Mouse (Mus musculus) left cerebral cortex, postnatal 25 days (tissue): ENCODE results near the gene Tubgcp4. TPM values are rescaled to one million over a fixed set of nuclear protein-coding genes. Genes with fewer than 3 reads are reported as not detected.
A peak's percentile ranks its signal among the peaks of the same experiment; 100 is the strongest.
"Not testable (repeated sequence)": the region's sequence is repeated elsewhere in the genome, so short reads cannot be mapped to it uniquely, and the experiment has no call there.

Source experiments
- DNase-seq, 2 experiments: peaks; one replicate each; pipeline ENCODE4 v3.0.0; 2022; ENCODE audit warnings: low spot score in 2 of 2, mixed read lengths in 1 of 2
- intact Hi-C: fragments of 180-260 bp; cut with DNase I; formaldehyde crosslinking; loops from one replicate; pipeline ENCODE4 v1.15.1; 2025
- total RNA-seq, 2 experiments: library from RNA; stranded (reverse); gene quantifications; 2 replicates each; pipeline ENCODE4 v1.2.3; 2021

Tubgcp4 gene
- 10 to 100 TPM; 44.7 to 49.4 TPM for total RNA-seq

DNA sequence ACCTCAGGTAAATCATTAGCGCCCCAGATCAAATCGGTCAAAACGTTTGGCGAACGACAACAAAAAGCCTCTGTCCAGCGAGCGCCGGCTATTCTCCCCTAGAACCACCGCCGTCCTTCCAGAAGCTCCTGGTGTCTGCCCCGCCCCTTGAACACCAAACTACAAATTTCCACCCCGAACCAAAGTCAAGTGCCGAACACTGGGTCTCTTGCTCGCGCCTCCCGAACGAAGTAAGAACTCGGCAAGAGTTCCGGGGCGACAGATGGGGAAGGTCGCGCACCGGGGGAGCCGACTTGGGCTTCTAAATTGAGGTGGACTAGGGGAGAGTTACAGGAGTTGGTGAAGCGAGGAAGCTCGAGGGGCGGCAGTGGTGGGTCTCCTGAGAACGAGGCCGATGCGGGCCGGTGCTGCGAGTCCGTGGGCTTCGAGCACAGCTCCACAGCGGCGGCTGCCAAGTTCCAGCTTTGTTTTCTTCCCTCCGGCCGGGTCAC lies at the start of gene Tubgcp4:
Tubgcp4 (plus strand) TSS at position 174 of the 491 bp plus-strand sequence.
- intact Hi-C loops = loop anchor here (2.0 kb wide), 1 partner anchor 30 kb away; the partner anchor contains the start of genes Adal and Lcmt2
- DNase-seq = no peak

- DNase-seq, intact Hi-C loops: not testable (repeated sequence)
These were observed 44.2 kb upstream of the Tubgcp4 start for GRCm38 (mm10) chr2:121126302-121126701.

DNA sequence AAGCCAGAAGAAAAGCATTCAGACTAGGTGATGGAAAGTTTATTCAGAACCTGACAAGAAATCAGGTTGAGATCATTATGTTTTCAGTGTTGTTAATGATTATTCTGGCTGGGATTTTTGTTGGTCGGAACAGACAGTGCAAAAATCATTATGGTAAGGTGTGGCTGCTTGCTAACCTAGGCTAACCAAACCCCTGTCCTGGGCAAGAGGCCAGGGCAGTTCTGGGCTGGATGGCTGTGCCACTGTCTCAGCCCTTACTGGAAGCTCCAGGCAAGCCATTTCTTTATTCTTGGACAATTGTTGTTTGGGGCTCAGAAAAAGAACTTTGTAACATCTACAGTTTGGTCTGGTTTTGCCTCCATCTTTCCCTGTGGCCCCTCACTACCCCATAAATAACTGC lies 42.9 kb upstream of the Tubgcp4 start:
- intact Hi-C loops = no loop called here
- no peak for DNase-seq

DNA sequence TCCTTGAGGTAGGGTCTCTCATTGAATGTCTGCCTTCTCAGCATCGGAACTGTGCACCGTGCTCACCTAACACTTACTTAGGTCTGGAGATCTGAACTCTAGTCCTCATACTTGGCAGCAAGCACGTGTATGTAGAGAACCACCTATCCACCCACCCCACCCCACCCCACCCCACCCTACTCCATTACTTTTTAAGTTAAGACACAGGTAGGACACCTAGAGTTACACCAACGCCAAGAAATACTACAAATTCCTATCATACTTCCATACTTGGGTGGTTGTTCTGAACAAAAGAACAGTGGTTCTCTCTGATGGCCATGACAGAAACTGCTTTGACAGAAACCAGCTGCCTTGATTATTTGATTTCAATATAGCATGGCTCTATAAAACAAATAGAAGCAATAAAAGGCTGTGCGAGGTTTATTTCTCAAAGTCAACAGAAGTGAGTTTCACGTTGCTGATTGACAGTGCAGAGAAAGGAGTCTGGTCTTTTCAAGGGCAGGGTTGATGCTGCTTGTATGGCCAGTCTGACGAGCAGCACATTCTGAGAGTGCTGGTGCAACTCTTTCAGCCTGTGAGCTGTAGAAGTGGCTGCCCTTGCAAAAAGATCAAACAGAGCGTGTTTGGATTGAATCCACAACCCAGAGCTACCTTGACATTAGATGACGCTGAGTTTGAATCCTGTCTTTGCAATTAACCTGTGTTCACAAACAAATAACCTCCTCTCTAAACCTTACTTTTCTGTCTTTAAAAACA lies 41.4 kb upstream of the Tubgcp4 start:
- DNase-seq = no peak

GRCm38 (mm10) chr2:121132822-121133221 lies 37.6 kb upstream of the Tubgcp4 start:
- intact Hi-C loops = no loop called here
- no peak for DNase-seq

More for the DNA sequence above, 41.4 kb upstream of the Tubgcp4 start:
- intact Hi-C loops = no loop called here

DNA sequence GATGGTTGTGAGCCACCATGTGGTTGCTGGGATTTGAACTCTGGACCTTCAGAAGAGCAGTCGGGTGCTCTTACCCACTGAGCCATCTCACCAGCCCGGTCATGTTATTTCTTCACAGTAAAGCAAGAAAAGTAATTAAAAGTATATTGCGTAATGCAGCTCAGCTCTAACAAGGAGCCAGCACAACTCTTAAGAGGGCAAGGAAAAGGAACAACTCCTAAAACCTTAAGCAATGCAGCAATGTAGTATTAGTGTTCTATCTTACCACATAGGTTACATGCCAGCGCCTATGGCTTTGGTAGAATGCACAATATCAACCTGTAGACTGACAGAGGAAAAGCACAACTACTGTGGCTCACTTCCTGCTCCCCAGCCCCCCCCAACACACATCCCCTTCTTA lies 33.1 kb upstream of the Tubgcp4 start:
- intact Hi-C loops = no loop called here
- DNase-seq = no peak

- no peak for DNase-seq
- intact Hi-C loops = loop anchor here (2.0 kb wide), 1 partner anchor 31 kb away; the partner anchor contains the start of genes Tubgcp4 and Zscan29
These were observed 31.0 kb upstream of the Tubgcp4 start for GRCm38 (mm10) chr2:121139266-121140017.

GRCm38 (mm10) chr2:121140018-121140882 lies 30.2 kb upstream of the Tubgcp4 start, which contains the start of the genes Adal and Lcmt2:
Gene Adal (plus strand): TSS chr2:121140428.
Gene Lcmt2 (minus strand): TSS chr2:121140653.
- peak; percentile 95 to 97 for DNase-seq
- intact Hi-C loops = loop anchor here (2.0 kb wide), 1 partner anchor 31 kb away; the partner anchor contains the start of genes Tubgcp4 and Zscan29

GRCm38 (mm10) chr2:121141216-121142035 lies 29.0 kb upstream of the Tubgcp4 start:
- DNase-seq = no peak
- intact Hi-C loops = loop anchor here (2.0 kb wide), 1 partner anchor 29 kb away; the partner anchor contains the start of genes Tubgcp4 and Zscan29

GRCm38 (mm10) chr2:121142415-121142814 lies 28.0 kb upstream of the Tubgcp4 start:
- intact Hi-C loops = no loop called here
- no peak for DNase-seq

DNA sequence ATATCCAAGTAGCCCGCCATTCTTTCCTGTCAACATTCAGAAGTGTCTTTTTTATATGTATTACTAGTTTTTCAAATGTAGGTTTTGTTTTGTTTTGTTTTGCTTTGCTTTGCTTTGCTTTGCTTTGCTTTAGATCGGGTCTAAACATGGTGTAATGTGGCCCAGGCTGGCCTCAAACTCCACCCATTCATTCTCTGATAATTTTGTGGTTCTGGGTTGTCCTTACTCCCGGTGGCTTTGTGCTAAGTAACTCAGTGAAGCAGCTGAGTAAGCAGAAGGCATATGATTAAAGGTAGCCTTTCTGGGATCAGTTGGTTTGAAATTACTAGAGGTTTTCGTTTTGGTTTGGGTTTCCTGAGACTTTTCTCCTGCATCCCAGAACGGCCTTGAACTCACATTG lies 20.8 kb upstream of the Tubgcp4 start:
- DNase-seq = no peak
- intact Hi-C loops = loop anchor here (10.0 kb wide), 1 partner anchor 255 kb away; no protein-coding TSS in a partner anchor

DNA sequence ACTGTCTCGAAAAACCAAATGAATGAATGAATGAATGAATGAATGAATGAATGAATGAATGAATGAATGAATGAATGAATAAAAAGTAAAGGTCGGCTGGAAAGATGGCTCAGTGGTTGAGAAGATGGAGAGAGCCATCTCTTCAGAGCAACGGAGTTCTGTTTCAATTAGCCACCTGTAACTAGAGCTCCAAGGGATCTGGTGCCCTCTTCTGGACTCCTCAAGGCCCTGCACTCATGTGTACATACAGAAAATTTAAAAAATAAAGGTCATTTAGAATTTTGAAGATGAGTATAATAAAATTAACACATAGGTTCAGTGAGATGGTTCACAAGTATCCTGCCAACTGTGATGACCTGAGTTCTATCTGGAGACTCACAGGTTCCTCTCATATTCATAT lies 17.4 kb upstream of the Tubgcp4 start:
- DNase-seq = no peak
- intact Hi-C loops = loop anchor here (10.0 kb wide), 1 partner anchor 258 kb away; no protein-coding TSS in a partner anchor

DNA sequence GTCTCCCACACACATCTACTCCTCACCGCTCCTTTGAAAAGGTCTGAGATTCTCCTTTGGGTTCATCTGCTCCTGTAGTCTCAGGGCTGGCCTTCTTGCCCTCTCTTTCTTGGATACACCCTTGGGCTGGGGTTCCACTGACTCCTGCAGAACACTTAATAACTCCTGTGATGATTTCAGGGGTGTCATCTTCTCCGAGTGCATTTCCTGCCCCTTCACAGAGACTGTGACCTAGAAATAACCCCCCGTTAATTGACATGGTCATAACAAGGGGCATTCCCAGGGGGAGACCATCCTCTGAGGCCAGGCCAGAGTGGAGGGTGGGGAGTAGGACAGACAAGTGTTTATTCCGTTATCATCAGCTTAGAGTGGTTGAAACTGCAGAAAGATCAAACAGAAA lies 1.3 kb upstream of the Tubgcp4 start:
- intact Hi-C loops = no loop called here
- DNase-seq = no peak

DNA sequence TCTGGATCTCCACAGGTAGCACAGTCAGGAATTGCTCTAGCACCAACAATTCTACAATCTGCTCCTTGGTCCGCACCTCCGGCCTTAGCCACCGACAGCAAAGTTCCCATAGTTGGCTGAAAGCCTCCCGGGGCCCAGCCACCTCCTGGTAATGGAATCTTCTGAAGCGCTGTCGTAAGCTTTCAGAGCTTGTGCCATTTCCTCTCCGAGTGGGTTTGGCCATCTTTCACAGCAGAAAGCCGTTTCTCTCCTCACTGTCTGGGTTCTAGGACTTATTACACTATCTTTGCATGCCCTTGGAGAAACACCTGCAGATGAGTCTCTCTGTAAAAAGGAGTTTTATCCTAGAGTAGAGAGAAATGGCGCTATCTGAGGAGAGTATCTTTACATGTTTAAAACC lies 552 bp upstream of the Tubgcp4 start:
- no peak for DNase-seq
- intact Hi-C loops = loop anchor here (2.0 kb wide), 1 partner anchor 29 kb away; the partner anchor contains the start of genes Adal and Lcmt2

- DNase-seq = peak; percentile 84 to 86
- intact Hi-C loops = loop anchor here (2.0 kb wide), 1 partner anchor 30 kb away; the partner anchor contains the start of genes Adal and Lcmt2
These were observed 707 bp downstream of the Tubgcp4 start, which contains the start of gene Zscan29 for GRCm38 (mm10) chr2:121170980-121171742. Gene Zscan29 (minus strand): TSS chr2:121171125.

GRCm38 (mm10) chr2:121178828-121179479 lies 8.5 kb downstream of the Tubgcp4 start:
- no peak for DNase-seq
- intact Hi-C loops = no loop called here

GRCm38 (mm10) chr2:121183431-121183830 lies 13.0 kb downstream of the Tubgcp4 start:
- intact Hi-C loops = no loop called here
- no peak for DNase-seq
